Mouse (Mus musculus) spleen, adult 12 weeks (tissue): ENCODE measurements around the gene Ncor2.
A peak's percentile ranks its signal among the peaks of the same experiment; 100 is the strongest.

ENCODE experiments used
- DNase-seq: peaks from one replicate; pipeline ENCODE4 v3.0.0; 2022; ENCODE audit warnings: low spot score

The Ncor2 gene

DNA sequence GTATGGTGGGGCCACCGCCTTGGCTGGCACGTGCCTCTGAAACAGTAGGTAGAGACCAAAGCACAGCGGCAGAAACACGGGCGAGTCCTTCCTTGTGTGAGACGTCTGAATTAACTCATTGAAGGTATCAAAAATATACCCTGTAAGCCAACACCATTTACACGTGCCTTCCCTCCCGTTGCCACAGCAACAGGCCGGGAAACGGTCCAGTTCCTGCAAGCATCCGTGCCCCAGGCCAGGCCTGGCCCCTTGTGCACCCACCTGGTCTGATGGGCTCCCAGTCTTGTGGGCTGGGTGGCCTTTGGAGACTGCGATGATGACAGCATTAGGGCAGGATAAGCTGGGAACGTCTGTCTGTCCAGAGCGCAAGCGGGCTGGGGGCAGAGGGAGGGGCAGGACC is 161.7 kb downstream of the Ncor2 start:
- DNase-seq, result no peak

DNA sequence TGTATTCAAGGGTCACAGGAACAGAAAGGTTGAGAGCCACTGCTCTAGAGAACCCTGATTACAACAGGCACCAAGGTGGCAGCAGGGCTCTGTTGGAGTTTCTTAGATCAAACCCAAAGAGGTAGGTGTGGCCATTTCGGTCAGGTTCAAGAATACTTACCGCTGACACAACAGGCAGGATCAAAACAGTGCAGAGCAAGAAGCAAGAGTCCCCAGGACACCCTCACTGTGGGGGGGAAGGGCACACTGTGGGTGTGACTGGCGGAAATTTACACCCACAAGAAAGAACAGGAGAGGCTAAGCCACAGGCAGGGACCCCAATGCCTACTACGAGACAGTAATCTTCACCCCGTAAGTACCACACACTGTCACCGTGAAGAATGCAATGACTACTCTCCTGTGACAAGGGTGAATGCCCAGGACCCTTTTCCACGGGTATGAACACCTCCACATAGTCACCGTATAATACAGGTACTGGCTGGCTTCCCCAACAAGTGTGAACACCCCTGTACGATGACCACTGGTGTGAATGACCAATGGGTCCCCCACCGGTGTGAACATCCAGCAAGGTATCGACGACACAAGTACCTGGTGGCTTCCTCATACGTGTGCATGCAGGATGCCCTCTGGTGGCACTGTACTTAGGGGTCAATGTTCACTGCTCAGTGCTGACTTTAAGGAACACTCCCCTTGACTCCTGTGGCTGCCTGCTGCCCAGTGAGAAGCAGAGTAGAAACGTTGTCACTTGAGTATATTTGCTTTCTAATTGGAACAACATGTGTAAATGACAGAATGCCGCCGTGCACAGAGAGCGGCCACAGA is 162.4 kb downstream of the Ncor2 start:
- no peak for DNase-seq

DNA sequence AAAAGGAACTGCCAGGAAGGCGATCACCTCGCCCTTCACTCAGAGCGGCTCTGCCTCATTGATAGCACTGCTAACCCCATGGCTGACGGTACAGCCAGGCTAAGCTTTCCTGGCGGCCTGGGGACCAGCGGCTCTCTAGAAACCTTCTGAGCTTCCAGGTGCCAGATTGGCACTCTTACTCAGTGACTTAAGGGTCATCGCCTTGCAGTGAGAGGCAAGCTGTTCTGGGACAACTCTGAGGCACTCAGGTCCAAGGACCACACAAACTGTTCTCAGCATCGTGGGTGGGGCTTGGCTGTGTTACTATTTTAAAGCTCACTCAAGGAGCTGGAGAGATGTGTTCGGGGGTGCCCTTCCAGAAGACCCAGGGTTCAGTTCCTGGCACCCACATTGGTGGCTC is 163.4 kb downstream of the Ncor2 start:
- DNase-seq, result no peak

DNA sequence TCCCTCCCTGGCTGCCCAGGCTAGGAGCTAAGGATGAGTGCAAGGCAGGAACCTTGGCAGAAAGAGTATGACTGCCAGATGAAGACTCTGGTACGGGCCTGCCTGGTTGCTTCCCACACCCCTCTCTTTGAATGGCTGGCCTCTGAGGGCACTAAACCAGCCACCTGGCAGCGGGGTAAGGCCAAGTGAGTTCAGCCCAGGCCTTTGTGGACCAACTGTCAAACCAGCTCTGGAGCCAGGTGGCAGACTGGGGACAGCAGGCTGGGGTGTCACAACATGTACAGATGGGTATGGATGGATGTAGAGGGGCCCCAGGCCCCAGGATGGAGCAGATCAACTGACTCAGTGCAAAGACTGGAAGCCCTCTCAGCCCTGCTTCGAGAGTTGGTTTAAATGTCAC is 164.0 kb downstream of the Ncor2 start:
- no peak for DNase-seq

DNA sequence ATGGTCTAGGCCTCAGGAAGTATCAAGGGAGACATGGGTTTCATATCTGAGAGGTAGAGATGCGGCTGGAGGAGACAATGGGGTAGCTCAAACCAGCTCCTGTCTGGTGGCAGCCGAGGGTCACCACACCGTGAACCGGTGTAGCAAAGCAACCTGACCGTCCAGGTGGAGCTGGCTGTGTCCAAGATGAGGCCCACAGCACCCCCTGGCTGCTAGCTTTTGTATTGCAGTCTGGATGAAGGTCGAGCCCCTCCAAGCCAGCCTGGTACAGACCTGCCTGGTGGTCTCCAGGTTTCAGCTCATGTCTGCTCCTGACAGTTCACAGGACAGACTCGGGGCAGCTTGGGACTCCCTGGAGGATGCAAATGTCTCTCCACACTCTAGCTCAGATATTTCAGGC is 164.5 kb downstream of the Ncor2 start:
- DNase-seq, result peak; percentile 33

DNA sequence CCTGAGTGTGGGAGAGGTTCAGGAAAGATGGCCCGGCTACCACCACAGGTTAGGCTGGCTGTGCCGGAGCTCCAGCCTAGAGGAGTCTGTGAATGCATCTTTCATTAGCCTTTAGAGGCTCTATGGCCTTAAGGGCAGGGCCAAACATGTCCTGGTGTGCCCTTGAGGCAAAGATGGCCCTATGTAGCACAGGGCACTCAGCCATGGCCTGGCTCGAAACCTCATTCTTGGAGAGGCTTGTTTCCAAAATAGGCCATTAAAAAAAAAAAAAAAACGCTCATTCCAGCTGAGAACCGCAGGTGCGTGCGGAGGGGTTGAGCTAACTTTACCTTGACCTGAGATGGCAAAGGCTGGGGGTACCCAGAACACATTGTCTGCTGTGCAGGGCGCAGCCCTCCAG is 167.4 kb downstream of the Ncor2 start:
- no peak for DNase-seq

DNA sequence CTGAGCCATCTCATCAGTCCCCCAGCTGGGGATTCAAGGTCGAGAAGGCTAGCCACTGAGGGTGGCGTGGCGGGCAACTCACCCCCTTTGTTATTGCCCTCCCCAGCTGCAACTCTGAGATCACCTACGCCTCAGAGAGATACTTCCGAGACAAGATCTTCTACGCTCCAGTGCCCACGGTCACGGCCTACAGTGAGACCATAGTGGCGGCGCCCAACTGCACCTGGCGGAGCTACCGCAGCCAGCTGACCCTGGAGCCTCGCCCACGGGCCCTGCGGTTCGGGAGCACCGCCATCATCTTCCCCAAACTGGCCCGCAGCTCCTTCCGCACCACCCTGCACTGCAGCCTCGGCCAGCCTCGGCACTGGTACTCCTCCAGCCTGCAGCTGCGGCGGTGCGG is 167.9 kb downstream of the Ncor2 start:
- no peak for DNase-seq

DNA sequence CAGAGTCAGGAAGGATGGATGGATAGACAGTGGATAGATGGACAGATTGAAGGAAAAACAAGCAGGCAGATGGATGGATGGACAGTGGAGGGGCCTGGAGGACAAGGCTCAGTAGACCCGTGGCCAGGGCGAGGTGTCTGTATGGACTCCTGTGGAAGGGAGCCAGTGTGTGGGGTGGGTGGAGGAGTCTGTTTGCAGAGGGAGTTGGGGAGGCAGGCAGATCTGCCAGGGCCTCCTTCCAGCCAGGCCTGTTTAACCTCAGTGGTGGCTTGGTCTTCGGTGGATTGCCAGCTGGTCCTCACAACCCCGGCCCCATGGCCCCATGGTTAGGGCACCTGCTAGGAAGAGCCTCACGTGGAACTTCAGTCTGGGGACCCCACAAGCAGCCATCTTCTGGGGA is 172.1 kb downstream of the Ncor2 start:
- no peak for DNase-seq

DNA sequence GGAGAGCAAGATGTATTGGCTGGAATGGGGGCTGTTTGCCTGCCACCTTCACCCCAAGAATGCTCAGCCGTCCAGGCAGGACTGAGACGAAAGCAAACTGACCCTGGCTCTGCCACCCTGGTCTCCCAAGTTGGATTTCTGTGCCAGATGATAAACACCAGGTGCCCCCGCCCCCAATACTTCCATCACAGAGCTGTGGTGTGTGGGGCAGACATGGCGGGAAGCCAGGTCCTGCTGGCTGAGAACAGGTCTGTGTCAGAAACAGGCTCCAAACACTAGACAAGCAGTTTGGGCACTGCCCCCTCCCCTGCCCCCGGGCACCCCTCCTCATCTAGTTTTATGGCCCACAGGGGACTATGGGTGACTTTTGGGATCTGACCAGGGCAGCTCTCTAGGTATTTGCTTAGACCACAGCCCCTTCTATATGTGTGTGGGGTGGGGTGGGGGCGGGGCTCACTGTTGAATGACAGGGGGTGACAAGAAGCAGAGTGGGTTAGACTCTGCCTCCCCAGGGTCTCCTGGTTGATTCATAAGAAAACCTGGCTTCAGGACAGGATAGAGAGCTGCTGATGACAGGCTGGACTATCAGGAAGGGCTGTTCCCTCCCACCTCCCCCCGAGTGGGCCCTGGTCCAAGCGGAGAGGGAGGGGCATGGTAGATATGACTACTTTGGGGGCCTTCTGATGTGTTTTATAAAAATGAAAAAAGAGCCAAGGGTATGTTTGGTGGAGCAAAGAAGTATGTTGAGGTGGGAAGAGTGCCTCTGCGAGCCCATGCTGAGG is 173.0 kb downstream of the Ncor2 start:
- DNase-seq, result no peak

DNA sequence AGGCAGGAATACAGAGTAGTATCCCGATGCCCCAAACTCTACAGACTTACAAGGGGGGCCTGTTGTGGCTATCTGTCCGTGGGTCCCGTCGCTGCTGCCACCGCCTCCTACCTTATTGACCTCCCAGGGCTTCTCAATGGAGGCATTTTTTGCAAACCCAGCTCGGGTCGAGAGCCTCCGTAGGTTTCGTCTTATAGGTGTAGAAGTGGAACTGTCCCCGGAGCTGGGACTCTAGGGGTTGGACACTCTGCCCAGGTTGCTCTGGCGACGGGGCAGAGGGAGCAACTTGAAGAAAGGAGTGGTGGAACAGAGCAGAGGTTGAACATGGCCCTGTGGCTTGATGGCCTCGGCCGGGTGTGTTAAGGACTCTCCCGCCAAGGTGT is 175.2 kb downstream of the Ncor2 start:
- DNase-seq, result no peak

DNA sequence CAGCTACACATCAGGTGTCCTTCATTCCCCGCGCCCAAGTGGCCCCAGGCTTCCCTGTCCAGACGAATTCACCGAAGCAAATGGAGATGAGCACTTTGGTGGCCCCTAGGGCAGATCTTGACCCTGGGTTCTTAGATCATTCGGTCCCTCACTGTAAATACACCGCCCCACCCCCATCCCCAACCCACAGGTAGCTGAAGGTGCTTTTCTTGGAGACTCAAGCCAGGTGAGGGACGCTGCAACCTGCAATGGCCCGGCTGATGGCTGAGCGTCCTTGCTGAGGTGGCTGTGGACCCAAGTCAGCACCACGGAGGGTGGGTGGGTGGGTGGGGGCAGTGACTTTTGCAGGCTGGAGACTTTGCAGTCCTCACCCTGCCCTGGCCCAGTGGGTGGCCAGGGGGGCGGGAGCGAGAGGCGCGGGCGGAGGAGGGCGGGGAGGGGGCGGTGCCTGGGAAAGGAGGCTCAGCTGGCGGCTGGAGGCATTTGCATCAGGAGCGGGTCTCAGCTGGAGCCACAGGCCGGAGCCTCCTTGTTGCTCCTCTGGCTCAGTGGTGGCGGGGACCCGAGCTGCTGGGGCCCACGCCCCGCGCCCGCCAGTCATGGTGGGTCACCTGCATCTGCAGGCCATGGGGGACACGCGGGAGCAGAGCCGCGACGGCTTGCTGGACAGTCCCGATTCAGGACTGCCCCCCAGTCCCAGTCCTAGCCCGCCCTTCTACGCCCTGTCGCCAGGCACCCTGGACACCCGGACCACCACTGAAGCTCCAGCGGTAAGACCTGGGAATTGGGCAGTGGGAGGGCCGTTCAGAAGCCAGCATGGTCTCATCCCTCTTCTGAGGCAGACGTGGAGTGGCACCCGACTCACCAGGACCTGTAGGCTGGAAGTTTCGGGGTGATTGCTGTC is 175.8 kb downstream of the Ncor2 start, which contains the start of gene Rflna:
TSS of gene Rflna (plus strand) at position 253 of the 904 bp plus-strand sequence.
- no peak for DNase-seq

DNA sequence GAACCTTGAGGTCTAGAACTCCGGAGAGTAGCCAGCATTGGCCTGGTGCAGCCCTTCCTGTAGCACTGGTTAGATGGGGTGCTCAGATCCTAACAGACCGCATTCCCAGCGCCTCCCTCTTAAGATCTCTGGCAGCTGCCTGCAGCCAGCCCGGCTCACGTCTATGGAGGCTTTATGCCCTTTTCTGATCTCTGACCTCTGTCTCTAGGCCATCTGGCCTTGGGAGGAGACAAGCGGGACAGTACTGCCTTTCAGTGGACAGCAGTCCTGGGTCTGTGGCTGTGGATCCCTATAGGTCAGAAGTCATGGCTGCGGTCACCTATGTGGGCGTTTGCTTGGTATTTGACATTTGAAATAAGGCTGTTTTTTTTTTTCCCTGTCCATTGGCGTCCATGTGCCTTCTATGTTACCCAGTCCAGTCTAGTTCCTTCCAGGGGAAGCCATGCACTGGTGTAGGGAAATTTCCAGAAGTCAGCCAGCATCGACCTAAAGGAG is 178.2 kb downstream of the Ncor2 start:
- DNase-seq, result no peak

DNA sequence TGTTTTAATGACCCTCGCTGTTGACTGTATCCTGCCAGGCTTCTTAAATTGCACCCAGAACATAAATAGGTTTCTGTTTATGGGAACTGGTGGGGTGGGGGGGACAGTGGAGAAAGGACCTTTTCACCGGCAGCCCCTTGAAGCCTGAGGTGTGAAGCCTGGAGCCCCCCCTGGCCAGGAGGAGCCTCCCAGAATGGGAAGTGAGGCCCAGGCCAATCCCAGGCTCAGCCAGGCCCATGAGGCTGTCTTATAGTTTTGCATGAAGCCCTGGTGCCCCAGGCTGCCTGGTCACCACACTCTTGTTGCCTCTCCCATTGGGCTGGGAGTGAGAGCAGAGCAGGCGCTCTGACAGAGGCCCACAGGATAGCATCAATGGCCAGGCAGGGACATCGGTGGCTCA is 181.1 kb downstream of the Ncor2 start:
- DNase-seq, result no peak

DNA sequence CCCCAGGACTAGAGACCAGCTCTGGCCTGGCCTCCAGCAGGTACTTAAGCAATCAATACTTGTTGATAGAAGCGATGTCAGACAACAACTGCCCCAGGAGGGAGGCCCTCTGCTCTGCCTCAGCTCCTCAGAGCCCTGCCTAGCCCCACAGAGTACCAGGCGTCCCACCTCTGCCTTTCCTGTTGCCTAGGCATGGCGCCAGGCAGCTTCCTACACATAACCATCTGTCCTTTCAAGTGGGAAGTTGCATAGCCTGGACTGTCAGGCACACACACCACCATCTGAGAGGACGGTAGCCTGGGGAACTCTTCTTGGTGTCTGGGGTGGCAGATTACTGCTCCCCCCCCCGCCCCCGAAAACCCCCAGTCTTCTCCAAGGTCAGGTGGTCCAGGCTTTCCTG is 182.2 kb downstream of the Ncor2 start:
- no peak for DNase-seq

DNA sequence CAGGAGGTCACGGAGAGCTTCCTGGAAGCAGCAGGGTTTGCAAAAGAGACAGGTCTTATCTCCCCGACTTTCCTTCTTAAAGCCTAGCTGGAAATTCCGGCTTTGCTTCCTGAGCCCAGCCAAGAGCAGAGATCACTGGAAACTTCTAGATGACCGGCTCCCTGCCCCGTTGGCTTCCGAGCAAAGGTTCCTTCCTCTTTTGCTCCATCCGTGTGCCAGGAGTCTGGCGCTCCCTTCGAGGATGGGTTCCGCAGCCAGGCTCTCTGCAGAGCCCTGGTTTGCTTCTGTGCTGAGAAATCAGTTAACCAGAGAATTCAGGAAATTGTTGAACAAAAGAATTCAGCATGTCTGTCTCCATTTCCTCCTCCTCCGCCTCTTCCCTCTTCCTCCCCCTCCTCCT is 186.1 kb downstream of the Ncor2 start:
- no peak for DNase-seq

DNA sequence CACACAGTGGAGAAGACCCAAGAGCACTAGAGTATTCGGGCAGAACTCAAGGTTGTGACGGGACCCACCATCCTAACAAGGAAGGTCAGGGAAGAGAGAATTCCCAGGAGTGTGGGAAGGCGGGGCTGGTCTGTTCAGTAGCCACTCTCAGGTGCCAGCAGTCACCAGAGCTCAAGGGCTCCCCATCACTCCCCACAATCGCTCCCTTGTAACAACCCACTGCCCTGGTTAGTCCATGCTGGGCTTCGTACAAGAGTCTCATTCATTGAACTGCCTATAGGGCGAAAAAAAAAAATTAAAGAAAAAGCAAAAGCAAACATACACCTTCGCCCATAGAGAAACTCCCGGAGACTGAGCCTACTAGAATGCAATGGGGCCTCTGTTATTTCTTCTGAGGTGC is 186.7 kb downstream of the Ncor2 start:
- no peak for DNase-seq

DNA sequence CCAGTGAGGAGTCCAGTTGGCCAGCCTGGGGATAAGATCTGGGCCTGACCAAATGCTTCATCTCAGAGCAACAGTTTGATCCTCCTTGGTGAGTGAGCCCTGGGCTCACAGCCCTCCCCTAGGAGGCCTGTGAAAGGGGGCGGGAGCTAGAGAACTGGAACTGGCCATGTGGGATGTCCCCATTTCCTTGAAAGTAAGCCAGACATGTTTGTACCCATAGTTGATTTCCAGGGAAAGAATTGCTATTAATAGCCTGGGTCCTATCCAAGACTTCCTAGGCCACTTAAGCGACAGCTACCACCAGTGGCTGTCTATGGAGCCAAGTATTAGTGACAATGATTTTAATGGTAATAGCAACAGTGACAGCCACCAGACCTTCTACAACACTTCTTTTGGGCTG is 189.3 kb downstream of the Ncor2 start:
- DNase-seq, result no peak

DNA sequence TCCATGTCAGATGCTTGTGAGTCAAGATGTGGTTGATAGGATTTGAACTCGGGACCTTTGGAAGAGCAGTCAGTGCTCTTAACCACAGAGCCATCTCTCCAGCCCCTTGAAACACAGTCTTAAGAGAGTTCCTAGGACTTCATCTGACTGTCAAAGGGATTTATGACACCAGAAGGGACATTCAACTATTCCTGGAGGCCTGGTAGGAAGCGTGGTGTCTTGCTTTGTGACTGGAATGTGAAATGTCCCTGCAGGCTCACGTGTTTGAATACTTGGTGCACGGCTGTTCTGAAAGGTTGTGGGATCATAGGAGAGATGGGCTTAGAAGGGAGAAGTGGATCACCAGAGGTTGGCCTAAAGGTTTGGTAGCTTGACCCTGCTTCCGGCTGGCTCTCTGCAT is 192.4 kb downstream of the Ncor2 start:
- no peak for DNase-seq

DNA sequence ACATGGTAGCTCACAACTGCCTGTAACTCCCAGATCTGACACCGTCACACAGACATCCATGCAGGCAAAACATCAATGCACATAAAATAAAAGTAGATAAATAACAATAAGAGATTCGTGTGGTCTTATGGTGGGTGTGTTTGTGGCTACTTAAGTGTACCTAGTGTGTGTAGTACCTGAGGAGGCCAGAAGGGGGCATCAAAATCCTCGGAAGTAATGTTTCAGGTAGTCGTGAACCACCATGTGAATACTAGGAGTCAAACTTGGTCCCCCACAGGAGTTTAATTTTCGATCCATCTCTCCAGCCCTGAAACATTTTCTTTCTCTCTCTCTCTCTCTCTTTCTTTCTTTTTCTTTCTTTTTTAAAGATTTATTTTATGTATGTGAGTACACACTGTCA is 192.8 kb downstream of the Ncor2 start:
- no peak for DNase-seq

DNA sequence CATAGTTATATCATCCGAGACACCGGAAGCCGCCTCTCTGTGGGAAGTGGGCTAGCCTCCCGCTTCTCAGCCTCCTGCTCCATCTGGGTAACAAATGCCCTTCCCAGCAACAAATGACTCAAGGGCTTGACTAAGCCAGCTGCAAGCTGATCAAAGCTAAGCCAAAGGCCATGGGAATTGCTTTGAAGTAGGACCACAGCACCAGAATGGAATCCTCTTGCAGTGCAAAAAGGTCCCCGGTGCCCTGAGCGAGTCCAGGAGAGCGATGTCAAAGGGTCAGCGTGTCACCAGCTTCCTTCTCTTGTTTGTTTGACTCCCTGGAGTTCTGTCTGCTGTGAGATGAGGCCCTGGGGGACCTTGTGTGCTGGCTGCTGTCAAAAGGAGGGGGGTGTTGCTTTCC is 209.2 kb downstream of the Ncor2 start:
- no peak for DNase-seq
